Mouse (Mus musculus) stomach, embryonic 16.5 days (tissue): ENCODE data around the gene Afmid. TPM values are rescaled to one million over a fixed set of nuclear protein-coding genes. Genes with fewer than 3 reads are reported as not detected.
"Not testable (repeated sequence)": the region's sequence is repeated elsewhere in the genome, so short reads cannot be mapped to it uniquely, and the experiment has no call there.

Experiments
- ATAC-seq: fragments of 200-750 bp; cut with Nextera tagmentation; 2 replicates; pipeline ENCODE4 v1.8.0; 2017; ENCODE audit warnings: moderate number of reproducible peaks, moderate TSS enrichment; ENCODE audit not compliant: insufficient read depth, low FRiP score
- H3K27ac ChIP-seq: fragments of 300-500 bp; sonication (generic); 2 replicates; pipeline ENCODE4 v1.5.1; 2014; ENCODE audit warnings: low read length
- H3K27me3 ChIP-seq: fragments of 300-500 bp; sonication (generic); 2 replicates; pipeline ENCODE4 v1.6.1; 2014; ENCODE audit warnings: low read length, control low read depth, mixed read lengths; ENCODE audit not compliant: control insufficient read depth, insufficient read depth
- H3K36me3 ChIP-seq: fragments of 300-500 bp; sonication (generic); 2 replicates; pipeline ENCODE4 v1.6.1; 2014; ENCODE audit warnings: low read length; ENCODE audit not compliant: control insufficient read depth, insufficient read depth
- H3K4me1 ChIP-seq: fragments of 300-500 bp; sonication (generic); 2 replicates; pipeline ENCODE4 v1.6.1; 2014; ENCODE audit warnings: low read length, control low read depth, mixed read lengths; ENCODE audit not compliant: control insufficient read depth, insufficient read depth
- H3K4me2 ChIP-seq: fragments of 300-500 bp; sonication (generic); 2 replicates; pipeline ENCODE4 v1.6.1; 2014; ENCODE audit warnings: low read depth, low read length, mixed read lengths
- H3K4me3 ChIP-seq: fragments of 300-500 bp; sonication (generic); replicated peaks from 2 replicates; pipeline ENCODE4 v1.5.1; 2014; ENCODE audit warnings: mild to moderate bottlenecking, low read length
- H3K9ac ChIP-seq: fragments of 300-500 bp; sonication (generic); 2 replicates; pipeline ENCODE4 v1.6.1; 2014; ENCODE audit warnings: low read length
- H3K9me3 ChIP-seq: fragments of 300-500 bp; sonication (generic); replicated peaks from 2 replicates; pipeline ENCODE4 v1.6.1; 2016; ENCODE audit warnings: low read length, control low read depth; ENCODE audit not compliant: control insufficient read depth
- WGBS: fragments of 180-500 bp; shearing (Covaris S2); extraction: QIAGEN DNeasy Blood & Tissue Kit; methylation state at CpG from one replicate; pipeline ENCODE4 v1.1.7; 2014; 5-methylcytosine and 5-hydroxymethylcytosine counted together
- polyA plus RNA-seq: library from polyadenylated mRNA; unstranded; fragments of >200 nt; fragmentation: Nextera tagmentation; extraction: Ambion mirVana; gene quantifications from 2 replicates; pipeline ENCODE4 v1.2.1, GENCODE M21; 2015

The Afmid gene
- polyA plus RNA-seq, 1 experiment from 2014 or later: 6.8 TPM

GRCm38 (mm10) chr11:117801650-117802049, 24.1 kb upstream of the Afmid start:
- no peaks in the 10 kb centered on the region for H3K36me3 ChIP-seq
- no peak overlapping the region for H3K27ac ChIP-seq
- ATAC-seq: no peak
- peaks cover 8% of the 10 kb centered on the region; the same call in 1 of the 2 replicates for H3K4me1 ChIP-seq
- 67% methylated on average over 7 of the region's 7 CpGs for WGBS
- no peaks in the 10 kb centered on the region for H3K9me3 ChIP-seq
- no peak overlapping the region for H3K4me3 ChIP-seq
- H3K4me2 ChIP-seq: no peak overlapping the region
- H3K27me3 ChIP-seq: no peaks in the 10 kb centered on the region
- H3K9ac ChIP-seq: no peak overlapping the region

- no peak for ATAC-seq
- no peaks in the 10 kb centered on the region for H3K36me3 ChIP-seq
- 82% methylated on average over 3 of the region's 3 CpGs for WGBS
- H3K4me3 ChIP-seq: no peak overlapping the region
- H3K4me1 ChIP-seq: peaks cover 2% of the 10 kb centered on the region; the same call in 1 of the 2 replicates
- H3K27ac ChIP-seq: no peak overlapping the region
- H3K9ac ChIP-seq: no peak overlapping the region
- H3K9me3 ChIP-seq: no peaks in the 10 kb centered on the region
- H3K4me2 ChIP-seq: no peak overlapping the region
- no peaks in the 10 kb centered on the region for H3K27me3 ChIP-seq
Measured at GRCm38 (mm10) chr11:117803166-117803688, 22.5 kb upstream of the Afmid start.

GRCm38 (mm10) chr11:117806781-117807180, 18.9 kb upstream of the Afmid start:
- no peak overlapping the region for H3K4me2 ChIP-seq
- H3K4me3 ChIP-seq: no peak overlapping the region
- ATAC-seq: no peak
- no peaks in the 10 kb centered on the region for H3K36me3 ChIP-seq
- no peaks in the 10 kb centered on the region for H3K9me3 ChIP-seq
- no peak overlapping the region for H3K27ac ChIP-seq
- WGBS: 96% methylated on average over 6 of the region's 6 CpGs
- H3K9ac ChIP-seq: no peak overlapping the region
- no peaks in the 10 kb centered on the region for H3K27me3 ChIP-seq
- H3K4me1 ChIP-seq: peaks cover 14% of the 10 kb centered on the region

- no peaks in the 10 kb centered on the region for H3K9me3 ChIP-seq
- H3K9ac ChIP-seq: peak within 1 kb of the TSS; percentile 89
- H3K4me1 ChIP-seq: peaks cover 14% of the 10 kb centered on the region
- no peaks in the 10 kb centered on the region for H3K27me3 ChIP-seq
- H3K27ac ChIP-seq: peak within 1 kb of the TSS; percentile 89
- peak; percentile 73 for ATAC-seq
- H3K36me3 ChIP-seq: peaks cover 8% of the 10 kb centered on the region; the same call in 1 of the 2 replicates
- under 1% methylated on average over 75 of the region's 75 CpGs for WGBS
- peak within 1 kb of the TSS; percentile 89 for H3K4me3 ChIP-seq
- H3K4me2 ChIP-seq: peak within 1 kb of the TSS; percentile 97
Measured at GRCm38 (mm10) chr11:117809407-117810311, 16.1 kb upstream of the Afmid start, which contains the start of the genes Gm20708 and Syngr2. Gene Gm20708, plus strand, starts transcription at chr11:117809668. Gene Syngr2, plus strand, starts transcription at chr11:117809668.

GRCm38 (mm10) chr11:117810401-117811046, 15.2 kb upstream of the Afmid start:
- Histone ChIP-seq H3K36me3 (peaks cover 8% of the 10 kb centered on the region; the same call in 1 of the 2 replicates), H3K4me2 (peak overlapping the region; percentile 97), H3K9ac (peak overlapping the region; percentile 89), H3K27ac (peak overlapping the region; percentile 89), H3K4me3 (peak overlapping the region; percentile 89), H3K9me3 (no peaks in the 10 kb centered on the region), H3K27me3 (no peaks in the 10 kb centered on the region), H3K4me1 (peaks cover 14% of the 10 kb centered on the region)
- WGBS: under 1% methylated on average over 21 of the region's 21 CpGs
- ATAC-seq: peak; percentile 88

GRCm38 (mm10) chr11:117813867-117814266, 11.9 kb upstream of the Afmid start:
- WGBS: 56% methylated on average over 5 of the region's 5 CpGs
- H3K27ac ChIP-seq: no peak overlapping the region
- no peaks in the 10 kb centered on the region for H3K9me3 ChIP-seq
- ATAC-seq: no peak
- peaks cover 14% of the 10 kb centered on the region for H3K4me1 ChIP-seq
- peaks cover 14% of the 10 kb centered on the region; the same call in 1 of the 2 replicates for H3K36me3 ChIP-seq
- no peak overlapping the region for H3K9ac ChIP-seq
- no peaks in the 10 kb centered on the region for H3K27me3 ChIP-seq
- no peak overlapping the region for H3K4me2 ChIP-seq
- no peak overlapping the region for H3K4me3 ChIP-seq

- Histone ChIP-seq H3K4me3 (no peak overlapping the region), H3K4me2 (no peak overlapping the region), H3K27me3 (no peaks in the 10 kb centered on the region), H3K36me3 (peaks cover 14% of the 10 kb centered on the region; the same call in 1 of the 2 replicates), H3K9me3 (no peaks in the 10 kb centered on the region), H3K27ac (no peak overlapping the region), H3K9ac (no peak overlapping the region), H3K4me1 (peaks cover 10% of the 10 kb centered on the region)
- no peak for ATAC-seq
- 81% methylated on average over 6 of the region's 6 CpGs for WGBS
Measured at GRCm38 (mm10) chr11:117814704-117815366, 10.9 kb upstream of the Afmid start.

GRCm38 (mm10) chr11:117815850-117816249, 9.9 kb upstream of the Afmid start:
- not testable (repeated sequence) for H3K27ac ChIP-seq, H3K9ac ChIP-seq, H3K9me3 ChIP-seq, H3K4me1 ChIP-seq, H3K4me2 ChIP-seq, ATAC-seq, H3K4me3 ChIP-seq, H3K27me3 ChIP-seq
- WGBS: 71% methylated on average over 9 of the region's 9 CpGs
- H3K36me3 ChIP-seq: peaks cover 14% of the 10 kb centered on the region; the same call in 1 of the 2 replicates
